Mouse (Mus musculus) midbrain, embryonic 12.5 days (tissue): Measurements from ENCODE around the gene Hs3st6. TPM values are rescaled to one million over a fixed set of nuclear protein-coding genes. Genes with fewer than 3 reads are reported as not detected.
A peak's percentile ranks its signal among the peaks of the same experiment; 100 is the strongest.

Source experiments
- ATAC-seq: fragments of 200-750 bp; cut with Nextera tagmentation; 2 replicates; pipeline ENCODE4 v1.8.0; 2017; ENCODE audit warnings: low read depth, moderate TSS enrichment, moderate library complexity; ENCODE audit not compliant: low FRiP score
- H3K27ac ChIP-seq: fragments of 300-500 bp; sonication (generic); replicated peaks from 2 replicates; pipeline ENCODE4 v1.5.1; 2016; ENCODE audit warnings: mild to moderate bottlenecking
- H3K27me3 ChIP-seq: fragments of 300-500 bp; sonication (generic); 2 replicates; pipeline ENCODE4 v1.6.1; 2016; ENCODE audit warnings: mild to moderate bottlenecking
- H3K36me3 ChIP-seq: fragments of 300-500 bp; sonication (generic); 2 replicates; pipeline ENCODE4 v1.6.1; 2016
- H3K4me1 ChIP-seq: fragments of 300-500 bp; sonication (generic); 2 replicates; pipeline ENCODE4 v1.6.1; 2016
- H3K4me2 ChIP-seq: fragments of 300-500 bp; sonication (generic); replicated peaks from 2 replicates; pipeline ENCODE4 v1.6.1; 2016; ENCODE audit warnings: mild to moderate bottlenecking, moderate library complexity
- H3K4me3 ChIP-seq: fragments of 300-500 bp; sonication (generic); 2 replicates; pipeline ENCODE4 v1.5.1; 2016; ENCODE audit warnings: mild to moderate bottlenecking
- H3K9ac ChIP-seq: fragments of 300-500 bp; sonication (generic); replicated peaks from 2 replicates; pipeline ENCODE4 v1.6.1; 2016; ENCODE audit warnings: mild to moderate bottlenecking, moderate library complexity
- H3K9me3 ChIP-seq: fragments of 300-500 bp; sonication (generic); 2 replicates; pipeline ENCODE4 v1.6.1; 2016; ENCODE audit warnings: mild to moderate bottlenecking
- WGBS: fragments of 180-500 bp; shearing (Covaris S2); methylation state at CpG from one replicate; pipeline ENCODE4 v1.1.7; 2016; 5-methylcytosine and 5-hydroxymethylcytosine counted together
- polyA plus RNA-seq: library from polyadenylated mRNA; unstranded; fragments of >200 nt; fragmentation: Nextera tagmentation; extraction: Ambion mirVana; gene quantifications from 2 replicates; pipeline ENCODE4 v1.2.1, GENCODE M21; 2016

The Hs3st6 gene
- polyA plus RNA-seq, 1 experiment from 2014 or later: 0.63 TPM

DNA sequence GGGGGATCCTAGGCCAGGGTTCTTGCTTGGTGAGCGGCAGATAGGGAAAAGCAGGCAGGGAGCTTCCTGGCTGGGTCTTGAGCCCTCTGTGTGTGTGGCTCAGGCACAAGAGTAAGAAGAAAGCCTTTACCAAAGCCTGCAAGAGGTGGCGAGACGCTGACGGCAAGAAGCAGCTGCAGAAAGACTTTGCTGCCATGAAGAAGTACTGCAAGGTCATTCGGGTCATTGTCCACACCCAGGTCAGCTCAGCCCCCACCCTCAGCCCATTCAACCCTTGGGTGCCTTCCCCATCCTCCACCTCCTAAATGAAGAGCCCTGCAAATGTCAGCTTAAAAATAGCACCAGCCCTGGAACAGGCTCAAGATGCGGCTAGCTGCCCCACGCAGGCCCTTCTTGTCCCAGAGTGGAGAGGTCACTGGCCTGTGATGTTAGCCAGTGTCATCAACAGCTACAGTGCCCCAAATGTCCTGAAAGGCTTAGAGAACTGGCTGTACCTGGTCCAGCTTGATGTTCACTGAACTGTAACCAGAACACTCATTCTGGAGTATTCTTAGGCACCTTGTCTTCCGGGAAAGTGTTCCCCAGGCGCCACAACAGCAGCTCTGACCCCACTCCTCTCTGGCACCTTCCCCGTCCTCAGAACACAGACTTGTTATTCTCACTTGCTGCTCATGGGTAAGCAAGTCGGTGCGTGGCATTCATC lies 20.4 kb upstream of the Hs3st6 start:
- 80% methylated on average over 12 of the region's 12 CpGs for WGBS

DNA sequence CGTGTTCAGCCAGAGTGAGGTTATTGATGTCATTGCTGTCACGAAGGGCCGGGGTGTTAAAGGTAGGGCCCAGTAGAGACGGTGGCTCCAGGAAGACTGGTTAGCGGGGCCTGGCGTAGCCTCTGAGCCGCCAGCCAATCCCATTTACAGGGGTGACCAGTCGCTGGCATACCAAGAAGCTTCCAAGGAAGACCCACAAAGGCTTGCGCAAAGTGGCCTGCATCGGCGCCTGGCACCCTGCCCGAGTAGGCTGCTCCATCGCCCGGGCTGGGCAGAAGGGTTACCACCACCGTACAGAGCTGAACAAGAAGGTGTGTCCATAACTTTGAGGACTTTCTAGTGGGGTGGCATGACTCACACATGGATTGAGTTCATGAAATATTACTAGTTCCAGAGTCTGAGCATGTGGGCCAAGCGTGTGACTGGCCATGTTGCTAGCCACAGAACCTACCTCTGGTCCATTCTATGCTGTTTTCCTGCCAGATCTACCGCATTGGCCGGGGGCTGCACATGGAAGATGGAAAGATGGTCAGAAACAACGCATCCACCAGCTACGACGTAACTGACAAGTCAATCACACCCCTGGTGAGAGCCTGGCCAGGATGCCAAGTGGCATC lies 19.2 kb upstream of the Hs3st6 start:
- Histone ChIP-seq H3K4me3 (no peak overlapping the region), H3K9ac (no peak overlapping the region), H3K4me1 (peaks cover 13% of the 10 kb centered on the region), H3K9me3 (no peaks in the 10 kb centered on the region), H3K4me2 (no peak overlapping the region), H3K36me3 (no peaks in the 10 kb centered on the region), H3K27ac (no peak overlapping the region), H3K27me3 (peaks cover 6% of the 10 kb centered on the region)
- ATAC-seq: no peak
- 89% methylated on average over 21 of the region's 21 CpGs for WGBS

More for the DNA sequence above, 20.4 kb upstream of the Hs3st6 start:
- no peak overlapping the region for H3K27ac ChIP-seq
- no peaks in the 10 kb centered on the region for H3K9me3 ChIP-seq
- peaks cover 15% of the 10 kb centered on the region for H3K27me3 ChIP-seq
- H3K36me3 ChIP-seq: no peaks in the 10 kb centered on the region
- no peak overlapping the region for H3K4me2 ChIP-seq
- ATAC-seq: no peak
- peaks cover 13% of the 10 kb centered on the region for H3K4me1 ChIP-seq
- H3K9ac ChIP-seq: no peak overlapping the region
- H3K4me3 ChIP-seq: no peak overlapping the region

DNA sequence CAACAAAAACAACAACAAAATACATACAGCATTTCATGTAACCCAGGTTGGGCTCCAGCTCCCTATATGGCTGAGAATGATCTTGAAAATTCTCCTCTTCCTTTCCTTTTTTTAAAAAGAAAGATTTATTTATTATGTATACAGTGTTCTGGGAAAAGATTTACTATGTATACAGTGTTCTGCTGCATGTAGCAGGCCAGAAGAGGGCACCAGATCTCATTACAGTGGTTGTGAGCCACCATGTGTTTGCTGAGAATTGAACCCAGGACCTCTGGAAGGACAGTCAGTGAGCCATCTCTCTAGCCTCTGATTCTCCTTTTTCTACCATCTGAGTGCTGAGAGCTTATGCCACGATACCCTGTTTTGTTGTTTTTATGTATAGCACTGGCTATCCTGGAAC lies 18.3 kb upstream of the Hs3st6 start:
- peaks cover 13% of the 10 kb centered on the region for H3K4me1 ChIP-seq
- no peak for ATAC-seq
- no peak overlapping the region for H3K4me3 ChIP-seq
- no peaks in the 10 kb centered on the region for H3K36me3 ChIP-seq
- H3K27ac ChIP-seq: no peak overlapping the region
- H3K27me3 ChIP-seq: peaks cover 4% of the 10 kb centered on the region; the same call in 1 of the 2 replicates
- no peaks in the 10 kb centered on the region for H3K9me3 ChIP-seq
- no peak overlapping the region for H3K9ac ChIP-seq
- WGBS: 84% methylated on average over 1 of the region's 1 CpGs
- H3K4me2 ChIP-seq: no peak overlapping the region

DNA sequence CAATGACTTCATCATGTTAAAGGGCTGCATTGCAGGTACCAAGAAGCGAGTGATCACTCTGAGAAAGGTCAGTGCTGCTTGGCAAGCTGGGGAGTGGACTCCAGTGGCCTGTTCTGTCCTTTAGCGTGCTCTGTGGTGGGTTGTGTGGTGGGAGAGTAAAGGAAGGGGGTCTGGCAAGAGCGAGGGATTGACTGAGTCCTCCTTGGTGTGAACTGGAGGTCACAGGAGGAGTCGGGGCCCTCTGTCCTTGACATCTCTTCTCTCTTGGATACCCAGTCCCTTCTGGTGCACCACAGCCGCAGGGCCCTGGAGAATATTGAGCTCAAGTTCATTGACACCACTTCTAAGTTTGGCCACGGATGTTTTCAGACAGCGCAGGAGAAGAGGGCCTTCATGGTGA lies 17.3 kb upstream of the Hs3st6 start:
- H3K9me3 ChIP-seq: no peaks in the 10 kb centered on the region
- peaks cover 13% of the 10 kb centered on the region for H3K4me1 ChIP-seq
- whole genome bisulfite sequencing: 89% methylated on average over 7 of the region's 7 CpGs
- peaks cover 4% of the 10 kb centered on the region; the same call in 1 of the 2 replicates for H3K36me3 ChIP-seq
- H3K4me3 ChIP-seq: no peak overlapping the region
- peaks cover 4% of the 10 kb centered on the region; the same call in 1 of the 2 replicates for H3K27me3 ChIP-seq
- no peak overlapping the region for H3K9ac ChIP-seq
- no peak for ATAC-seq
- H3K4me2 ChIP-seq: peak overlapping the region; percentile 93; the same call in 1 of the 2 replicates
- no peak overlapping the region for H3K27ac ChIP-seq

DNA sequence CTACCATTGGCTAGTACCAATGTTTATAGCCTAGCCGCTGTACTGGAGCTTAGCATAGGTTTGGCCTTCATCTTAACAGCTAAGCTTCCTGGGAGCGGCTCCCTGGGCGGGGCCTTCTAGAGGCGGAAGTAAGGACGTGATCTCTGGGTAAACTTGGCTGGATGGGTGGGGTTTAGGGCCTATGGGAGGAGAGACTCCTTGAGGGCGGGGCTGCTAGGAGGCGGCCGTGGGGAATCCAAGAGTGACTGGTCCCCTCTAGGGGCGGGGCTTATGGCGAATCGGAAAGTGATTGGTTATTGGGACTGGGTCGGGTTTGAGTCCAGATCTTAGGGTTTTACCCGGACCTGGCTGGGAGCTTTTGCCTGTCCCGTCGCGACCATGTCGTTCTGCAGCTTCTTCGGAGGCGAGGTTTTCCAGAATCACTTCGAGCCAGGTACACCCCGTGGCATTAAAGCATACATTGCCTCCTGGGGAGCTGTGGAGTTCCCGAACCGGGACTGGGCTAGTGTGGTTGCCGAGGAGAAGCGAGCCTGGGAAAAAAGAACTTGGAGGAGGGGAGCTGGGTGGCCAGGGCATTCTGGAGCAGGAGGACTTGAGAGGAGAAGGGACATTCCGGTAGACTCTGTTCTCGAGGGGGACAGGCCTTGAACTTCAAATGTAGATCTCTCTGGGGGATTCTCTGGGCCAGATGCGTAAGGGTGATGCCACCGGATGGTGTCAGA lies 16.3 kb upstream of the Hs3st6 start, which contains the start of gene Msrb1:
TSS of gene Msrb1 (plus strand) at position 313 of the 722 bp plus-strand sequence.
- Histone ChIP-seq H3K9ac (peak within 1 kb of the TSS; percentile 67), H3K27me3 (peaks cover 4% of the 10 kb centered on the region; the same call in 1 of the 2 replicates), H3K4me3 (peak within 1 kb of the TSS; percentile 59), H3K9me3 (no peaks in the 10 kb centered on the region), H3K4me2 (peak within 1 kb of the TSS; percentile 93), H3K27ac (peak within 1 kb of the TSS; percentile 36; the same call in 1 of the 2 replicates), H3K36me3 (peaks cover 4% of the 10 kb centered on the region; the same call in 1 of the 2 replicates), H3K4me1 (peaks cover 13% of the 10 kb centered on the region)
- 1% methylated on average over 29 of the region's 29 CpGs for WGBS
- ATAC-seq: peak; percentile 96

DNA sequence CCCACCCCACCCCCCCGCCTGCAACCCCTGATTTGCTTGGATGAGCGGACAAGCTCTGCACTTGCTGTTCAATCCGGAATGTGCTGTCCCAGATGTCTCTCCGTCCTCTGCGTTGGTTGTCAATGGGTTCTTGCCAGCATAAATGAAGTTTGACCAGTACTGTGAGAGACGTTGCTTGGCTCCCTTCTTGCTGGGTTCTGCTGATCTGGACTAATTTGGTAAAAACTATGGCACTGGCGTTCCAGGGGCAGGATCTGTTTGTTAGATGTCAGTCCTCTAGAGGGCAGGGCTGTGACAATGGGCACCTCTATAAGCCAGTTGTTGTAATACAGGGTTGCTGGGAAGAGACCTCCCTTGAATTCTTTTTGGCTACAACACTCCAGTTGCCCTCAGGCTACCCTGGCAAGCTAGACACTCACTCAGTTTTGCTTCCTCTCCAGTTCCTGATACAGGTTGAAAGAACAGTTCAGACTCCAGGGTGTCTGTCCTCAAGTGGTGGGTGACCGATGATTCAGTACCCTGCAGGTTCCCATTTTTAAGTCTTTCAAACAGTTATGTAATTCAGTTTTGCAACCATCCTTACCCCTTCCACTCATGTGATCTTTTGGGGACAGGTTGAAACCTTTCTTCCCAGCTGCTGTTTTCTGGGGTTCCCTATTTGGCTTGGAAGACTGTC lies 15.5 kb upstream of the Hs3st6 start:
- Histone ChIP-seq H3K36me3 (peaks cover 4% of the 10 kb centered on the region; the same call in 1 of the 2 replicates), H3K4me2 (peak overlapping the region; percentile 93), H3K9ac (peak overlapping the region; percentile 67; the same call in 1 of the 2 replicates), H3K9me3 (no peaks in the 10 kb centered on the region), H3K27ac (no peak overlapping the region), H3K4me3 (peak overlapping the region; percentile 59), H3K27me3 (no peaks in the 10 kb centered on the region; the same call in 1 of the 2 replicates), H3K4me1 (peaks cover 13% of the 10 kb centered on the region)
- WGBS: 29% methylated on average over 8 of the region's 8 CpGs
- no peak for ATAC-seq

DNA sequence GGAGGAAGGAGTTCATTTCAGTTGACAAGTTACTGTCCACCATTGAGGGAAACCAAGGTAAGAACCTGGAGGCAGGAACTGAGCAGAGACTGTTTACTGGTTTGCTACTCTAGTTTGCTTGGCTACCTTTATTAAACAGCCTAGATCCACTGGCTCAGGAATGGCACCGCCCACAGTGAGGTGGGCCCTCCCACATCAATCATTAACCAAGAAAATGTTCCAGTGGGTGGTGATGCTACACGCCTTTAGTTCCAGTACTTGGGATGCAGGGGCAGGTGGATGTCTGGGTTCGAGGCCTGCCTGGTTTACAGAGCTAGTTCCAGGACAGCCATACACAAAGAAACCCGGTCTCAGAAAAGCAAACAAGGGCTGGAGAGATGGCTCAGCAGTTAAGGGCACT lies 14.6 kb upstream of the Hs3st6 start:
- H3K9me3 ChIP-seq: no peaks in the 10 kb centered on the region
- ATAC-seq: no peak
- H3K4me2 ChIP-seq: no peak overlapping the region
- no peak overlapping the region for H3K27ac ChIP-seq
- no peaks in the 10 kb centered on the region for H3K27me3 ChIP-seq
- H3K36me3 ChIP-seq: peaks cover 4% of the 10 kb centered on the region; the same call in 1 of the 2 replicates
- H3K9ac ChIP-seq: no peak overlapping the region
- H3K4me1 ChIP-seq: peaks cover 13% of the 10 kb centered on the region
- WGBS: 86% methylated on average over 4 of the region's 4 CpGs
- H3K4me3 ChIP-seq: no peak overlapping the region

DNA sequence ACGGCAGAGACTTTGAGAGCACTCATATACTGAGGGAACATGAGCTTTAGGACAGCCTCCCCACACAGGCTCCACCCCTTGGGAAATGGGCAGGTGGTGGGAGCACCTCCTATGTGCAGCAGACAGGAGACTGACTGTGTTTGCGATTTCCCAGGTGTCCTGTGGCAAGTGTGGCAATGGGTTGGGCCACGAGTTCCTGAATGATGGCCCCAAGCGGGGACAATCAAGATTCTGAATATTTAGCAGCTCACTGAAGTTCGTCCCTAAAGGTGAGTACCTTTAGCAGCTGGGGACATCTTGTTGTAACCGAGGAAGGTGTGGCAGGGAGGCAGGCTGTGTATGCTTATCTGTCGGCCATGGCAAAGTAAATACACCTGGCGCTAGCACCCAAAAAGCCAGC lies 12.9 kb upstream of the Hs3st6 start:
- ATAC-seq: no peak
- 86% methylated on average over 8 of the region's 8 CpGs for WGBS
- no peak overlapping the region for H3K9ac ChIP-seq

DNA sequence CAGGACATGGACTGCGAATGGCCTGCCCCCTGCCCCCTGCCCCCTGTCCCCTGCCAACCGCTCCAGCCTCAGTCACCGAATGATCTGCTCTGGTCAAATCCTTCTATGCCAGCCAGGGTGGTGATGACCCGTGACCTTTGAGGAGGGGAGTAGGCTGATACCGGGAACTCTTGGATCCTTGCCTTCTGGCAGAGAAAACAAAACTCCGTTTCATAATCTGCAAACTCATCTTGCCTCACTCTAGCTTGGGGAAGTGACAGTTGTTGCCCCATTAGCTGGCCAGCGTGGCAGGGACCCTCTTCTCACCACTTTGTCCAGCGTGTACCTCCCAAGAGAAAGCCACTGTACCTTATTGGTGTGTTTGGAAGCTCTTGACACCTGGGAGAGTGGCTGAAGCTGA lies 10.5 kb upstream of the Hs3st6 start:
- Histone ChIP-seq H3K27ac (no peak overlapping the region), H3K4me2 (no peak overlapping the region), H3K27me3 (peaks cover 13% of the 10 kb centered on the region), H3K4me3 (no peak overlapping the region), H3K4me1 (peaks cover under 1% of the 10 kb centered on the region; the same call in 1 of the 2 replicates), H3K9ac (no peak overlapping the region), H3K9me3 (no peaks in the 10 kb centered on the region), H3K36me3 (peaks cover 4% of the 10 kb centered on the region; the same call in 1 of the 2 replicates)
- WGBS: 86% methylated on average over 8 of the region's 8 CpGs
- ATAC-seq: no peak

More for the DNA sequence above, 12.9 kb upstream of the Hs3st6 start:
- Histone ChIP-seq H3K27ac (no peak overlapping the region), H3K4me2 (no peak overlapping the region), H3K27me3 (no peaks in the 10 kb centered on the region), H3K4me3 (no peak overlapping the region), H3K9me3 (no peaks in the 10 kb centered on the region), H3K36me3 (peaks cover 4% of the 10 kb centered on the region; the same call in 1 of the 2 replicates), H3K4me1 (peaks cover 13% of the 10 kb centered on the region)

DNA sequence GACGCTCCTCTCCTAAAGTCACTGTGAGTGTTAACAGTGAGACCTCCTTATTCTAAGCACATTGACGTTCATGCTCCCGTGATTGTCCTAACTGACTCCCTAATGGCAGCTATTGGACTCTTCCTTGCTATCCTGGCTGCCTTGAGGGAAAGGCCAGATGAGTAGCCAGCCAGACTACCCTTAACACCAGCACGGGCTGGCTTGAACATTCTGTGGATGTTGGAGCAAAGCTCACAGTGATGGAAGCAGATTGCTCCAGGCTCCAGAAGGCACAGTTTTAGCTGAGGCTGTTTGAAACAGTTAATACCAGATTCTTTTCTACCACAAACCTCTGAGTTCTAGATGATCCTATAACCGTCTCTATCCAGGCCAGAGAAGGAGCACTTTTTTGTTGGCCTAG lies 8.9 kb upstream of the Hs3st6 start:
- no peak overlapping the region for H3K4me3 ChIP-seq
- H3K9ac ChIP-seq: no peak overlapping the region
- H3K4me1 ChIP-seq: no peaks in the 10 kb centered on the region
- no peak overlapping the region for H3K4me2 ChIP-seq
- no peak for ATAC-seq
- no peaks in the 10 kb centered on the region for H3K9me3 ChIP-seq
- H3K36me3 ChIP-seq: peaks cover 4% of the 10 kb centered on the region; the same call in 1 of the 2 replicates
- peaks cover 21% of the 10 kb centered on the region for H3K27me3 ChIP-seq
- no peak overlapping the region for H3K27ac ChIP-seq
- WGBS: 75% methylated on average over 5 of the region's 5 CpGs

DNA sequence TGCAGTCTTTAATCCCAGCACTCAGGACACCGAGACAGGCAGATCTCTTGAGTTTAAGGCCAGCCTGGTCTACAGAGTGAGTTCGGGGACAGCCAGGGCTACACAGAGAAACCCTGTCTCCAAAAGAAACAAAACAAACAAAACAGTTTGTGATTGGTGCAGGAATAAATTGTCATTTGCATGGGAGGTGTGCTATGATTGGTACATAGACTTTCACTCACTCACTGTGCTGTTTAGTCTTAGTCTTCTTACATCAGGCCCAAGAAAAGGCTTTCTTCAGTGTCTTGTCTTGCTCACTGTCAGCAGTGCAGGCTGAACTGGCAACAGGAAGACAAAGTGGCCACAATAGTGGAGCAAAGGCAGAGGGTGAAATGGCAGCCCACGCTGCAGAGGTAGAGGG lies 8.4 kb upstream of the Hs3st6 start:
- Histone ChIP-seq H3K4me3 (no peak overlapping the region), H3K4me1 (no peaks in the 10 kb centered on the region), H3K27ac (no peak overlapping the region), H3K9me3 (no peaks in the 10 kb centered on the region), H3K4me2 (no peak overlapping the region), H3K9ac (no peak overlapping the region), H3K27me3 (peaks cover 23% of the 10 kb centered on the region), H3K36me3 (peaks cover 4% of the 10 kb centered on the region; the same call in 1 of the 2 replicates)
- ATAC-seq: no peak
- 73% methylated on average over 3 of the region's 3 CpGs for WGBS
